Mouse (Mus musculus) urinary bladder, adult 2 months (tissue): ENCODE measurements around the gene Adam8. TPM values are rescaled to one million over a fixed set of nuclear protein-coding genes. Genes with fewer than 3 reads are reported as not detected.

ENCODE experiments used
- DNase-seq: peaks from one replicate; pipeline ENCODE4 v3.0.0; 2022; ENCODE audit warnings: low spot score
- polyA plus RNA-seq: library from polyadenylated mRNA; depleted of rRNA; stranded (reverse); fragments of >200 nt; gene quantifications from 2 replicates; pipeline ENCODE4 v1.2.3, GENCODE M21; 2012

Gene Adam8
- polyA plus RNA-seq, 1 experiment = 5.8 TPM

DNA sequence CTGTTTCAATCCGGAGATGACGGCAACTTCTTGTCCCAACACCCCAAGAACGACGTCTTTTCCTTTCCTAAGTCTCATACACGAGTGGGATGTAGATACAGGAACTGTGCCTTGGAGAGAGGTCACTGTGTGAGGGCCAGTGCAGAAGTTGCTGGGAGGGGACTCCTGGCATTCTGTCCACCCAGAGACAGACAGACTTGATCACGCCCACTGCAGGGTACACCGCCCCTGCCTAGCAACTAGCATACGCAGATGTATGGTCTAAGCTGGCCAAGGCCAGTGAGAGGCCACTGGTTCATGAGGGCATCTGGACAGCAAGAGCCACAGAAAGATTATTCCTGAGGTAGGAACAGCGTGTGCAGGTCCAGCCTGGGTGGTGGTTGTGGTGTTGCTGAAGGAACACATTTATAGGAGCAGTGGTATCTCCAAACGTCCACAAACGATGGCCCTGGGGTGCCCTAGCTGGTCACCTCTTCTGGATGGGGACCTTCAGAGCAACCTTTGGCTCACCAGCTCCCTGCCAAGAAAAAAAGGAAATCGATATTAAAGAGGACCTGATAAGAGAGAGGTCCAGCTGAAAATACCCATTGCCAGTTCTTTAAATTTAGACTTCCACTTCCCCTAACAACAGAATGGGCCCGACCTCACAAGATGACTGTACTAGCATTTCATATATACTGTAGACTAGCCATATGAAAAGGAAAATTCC, 13.2 kb downstream of the Adam8 start:
- DNase-seq = no peak

- DNase-seq = peak; percentile 55
Measured at GRCm38 (mm10) chr7:139978278-139978892, 14.0 kb downstream of the Adam8 start, which contains the start of gene 6430531B16Rik. TSS of gene 6430531B16Rik (minus strand) at chr7:139978755.

DNA sequence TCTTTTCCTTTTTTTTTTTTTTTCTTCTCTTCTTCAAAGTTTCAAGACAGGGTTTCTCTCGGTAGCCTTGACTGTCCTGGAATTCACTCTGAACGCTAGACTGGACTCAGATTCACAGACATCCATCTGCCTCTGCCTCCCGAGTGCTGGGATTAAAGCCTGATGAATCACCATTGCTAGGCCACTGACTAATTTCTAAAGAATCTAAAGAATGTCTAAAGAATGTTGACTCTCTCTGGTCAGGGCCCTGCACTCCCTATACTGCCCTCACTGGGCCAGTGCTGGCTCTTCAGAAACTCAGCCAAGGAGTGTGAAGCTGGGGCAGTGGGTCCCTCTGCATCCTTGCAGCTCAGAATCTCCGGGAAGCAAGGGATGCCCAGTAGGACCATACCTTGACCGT, 16.9 kb downstream of the Adam8 start:
- no peak for DNase-seq

- DNase-seq = no peak
Measured at GRCm38 (mm10) chr7:139974307-139974706, 18.1 kb downstream of the Adam8 start.

DNA sequence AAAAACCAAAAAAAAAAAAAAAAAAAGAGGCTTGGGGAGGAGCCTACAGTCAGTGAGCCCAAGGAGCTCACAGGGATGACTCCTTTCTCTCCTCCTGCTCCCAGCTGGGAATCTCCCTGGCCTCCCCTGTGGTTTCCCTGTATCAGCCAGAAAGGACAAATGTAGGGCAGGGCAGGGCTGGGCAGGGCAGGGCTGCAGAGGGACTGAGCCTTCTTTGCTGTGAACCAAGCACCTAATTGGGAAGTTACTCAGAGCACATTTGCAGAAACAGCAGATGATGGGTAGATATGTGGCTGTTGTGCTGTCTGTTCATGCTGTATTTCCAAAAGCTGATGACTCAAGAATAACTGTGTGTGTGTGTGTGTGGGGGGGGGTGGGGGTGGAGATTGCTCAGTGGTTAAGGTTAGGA, 19.4 kb downstream of the Adam8 start:
- DNase-seq = no peak

GRCm38 (mm10) chr7:139971436-139971835, 20.9 kb downstream of the Adam8 start:
- DNase-seq = no peak

- no peak for DNase-seq
Measured at GRCm38 (mm10) chr7:139970979-139971378, 21.4 kb downstream of the Adam8 start.

DNA sequence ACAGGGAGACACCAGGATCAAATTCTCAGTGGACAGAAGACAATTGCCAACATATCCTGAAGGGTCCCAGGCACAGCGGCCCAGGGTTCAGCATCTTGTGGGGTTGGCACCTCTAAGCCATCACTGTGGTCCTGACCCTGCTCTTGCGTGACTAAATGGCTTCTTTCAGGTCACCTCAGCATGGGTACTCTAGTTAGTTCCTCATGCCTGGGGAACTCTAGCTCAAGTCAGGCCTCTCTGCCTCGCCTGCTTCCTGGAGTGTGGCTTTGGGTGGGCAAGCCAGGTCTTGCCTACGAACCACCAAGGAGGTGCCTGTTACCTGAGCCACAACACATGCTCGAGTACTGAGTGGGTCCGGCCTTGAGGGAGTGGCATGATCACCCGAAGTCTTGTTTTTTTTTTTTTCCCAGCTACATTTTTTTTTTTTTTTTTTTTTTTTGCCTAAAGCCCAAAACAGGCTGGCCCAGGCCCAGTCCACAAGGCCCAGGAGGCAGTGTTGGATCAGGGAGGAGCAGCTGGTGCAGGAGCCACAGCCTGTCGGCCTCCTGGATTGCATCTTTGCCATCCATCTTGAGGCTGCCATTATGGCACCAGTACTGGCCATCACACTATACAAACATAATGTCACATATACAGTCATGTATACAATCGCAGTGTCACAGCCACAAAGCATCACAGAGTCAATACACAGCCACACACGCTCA, 22.0 kb downstream of the Adam8 start:
- DNase-seq = peak; percentile 42

DNA sequence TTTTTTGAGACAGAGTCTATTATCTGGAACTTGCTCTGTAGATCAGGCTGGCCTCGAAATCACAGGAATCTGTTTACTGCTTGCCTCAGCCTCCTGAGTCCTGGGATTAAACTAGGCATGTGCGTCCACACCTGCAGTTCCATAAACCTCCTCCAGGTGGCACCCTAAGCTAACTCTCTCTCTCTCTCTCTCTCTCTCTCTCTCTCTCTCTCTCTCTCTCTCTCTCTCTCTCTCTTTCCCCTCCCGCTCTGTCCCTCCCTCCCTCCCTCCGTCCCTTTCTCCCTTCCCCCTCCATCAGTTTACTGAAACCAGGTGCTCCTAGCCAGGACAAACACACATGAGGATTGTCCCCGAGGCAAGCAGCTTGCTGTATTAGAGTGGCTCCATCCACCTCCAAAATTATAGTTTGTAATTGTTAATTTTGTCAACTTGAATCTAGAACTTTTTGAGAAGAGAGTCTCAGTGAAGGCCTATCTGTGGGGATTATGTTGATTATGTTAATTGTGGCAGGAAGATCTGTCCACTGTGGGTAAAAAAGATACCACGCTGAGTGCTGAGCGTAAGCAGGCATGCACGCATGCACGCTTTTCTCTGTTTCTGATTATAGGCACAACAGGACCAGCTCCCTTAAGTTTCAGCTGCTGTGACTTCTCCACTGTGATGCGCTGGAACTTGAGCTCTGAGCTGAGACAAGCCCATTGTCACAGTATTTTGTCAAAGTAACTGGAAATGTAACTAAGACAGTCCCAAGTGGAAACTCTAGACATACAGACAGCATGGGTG, 22.8 kb downstream of the Adam8 start:
- no peak for DNase-seq

- no peak for DNase-seq
Measured at GRCm38 (mm10) chr7:139968428-139968827, 23.9 kb downstream of the Adam8 start.

DNA sequence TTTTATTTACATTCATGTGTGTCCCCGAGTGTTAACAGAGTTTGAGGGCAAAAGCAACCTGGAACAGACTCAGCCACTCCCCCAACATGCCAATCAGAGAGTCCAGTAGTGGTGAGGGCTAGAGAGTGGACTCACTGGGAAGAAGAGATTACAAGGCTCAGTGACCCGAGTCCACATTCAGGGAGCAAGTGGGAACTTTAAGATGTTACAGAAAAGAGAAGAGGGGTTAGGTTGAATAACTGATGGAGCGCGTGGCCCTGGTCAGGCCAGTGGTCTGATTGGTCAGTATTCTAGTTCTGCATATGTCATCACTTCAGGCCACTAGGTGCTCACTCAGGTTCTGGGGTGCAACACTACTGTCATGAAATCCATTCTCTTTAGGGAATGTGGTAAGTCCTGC, 25.2 kb downstream of the Adam8 start:
- no peak for DNase-seq

GRCm38 (mm10) chr7:139963814-139964213, 28.5 kb downstream of the Adam8 start:
- DNase-seq = no peak

GRCm38 (mm10) chr7:139961141-139961540, 31.2 kb downstream of the Adam8 start:
- no peak for DNase-seq

DNA sequence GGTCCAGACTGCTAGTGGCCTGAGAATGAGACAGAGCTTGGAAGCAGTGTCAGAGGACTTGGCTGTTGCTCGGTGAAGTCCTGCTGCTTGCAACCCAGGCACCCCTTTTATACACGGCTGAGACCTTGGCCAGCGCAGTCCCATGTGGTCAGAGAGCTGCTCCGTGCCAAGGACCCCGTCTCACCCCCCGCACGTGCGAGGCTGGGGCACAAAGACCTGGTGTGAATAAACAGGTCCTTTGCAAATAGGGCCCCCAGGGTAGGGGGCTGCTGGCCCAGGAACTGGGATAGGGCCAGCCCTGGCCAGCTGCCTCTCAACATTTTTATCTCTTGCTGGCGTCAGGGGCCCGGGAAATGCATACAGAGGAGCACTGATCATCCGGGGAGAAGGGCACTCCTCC, 34.4 kb downstream of the Adam8 start:
- DNase-seq = no peak

- DNase-seq = no peak
Measured at GRCm38 (mm10) chr7:139957437-139957836, 34.9 kb downstream of the Adam8 start.

DNA sequence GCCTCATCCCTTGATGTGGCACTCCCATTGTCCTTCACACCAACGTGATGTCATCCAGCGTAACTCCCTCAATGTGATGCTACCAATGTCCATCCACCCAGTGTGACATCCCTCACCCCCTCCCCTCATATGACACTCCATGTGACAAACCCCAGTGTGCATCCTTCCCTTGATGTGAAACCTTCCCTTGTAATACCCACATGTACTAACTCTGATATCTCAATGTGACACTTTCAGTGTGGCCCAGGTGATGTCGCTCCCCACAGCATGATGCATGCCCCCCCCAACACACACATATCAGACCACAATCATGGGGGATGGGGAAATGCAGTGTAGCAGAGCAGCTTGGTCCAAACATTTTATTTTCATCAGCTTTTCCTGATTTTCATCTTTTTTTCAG, 35.7 kb downstream of the Adam8 start:
- DNase-seq = no peak

- no peak for DNase-seq
Measured at GRCm38 (mm10) chr7:139955505-139955904, 36.9 kb downstream of the Adam8 start.

GRCm38 (mm10) chr7:139951991-139952633, 40.2 kb downstream of the Adam8 start:
- DNase-seq = no peak

DNA sequence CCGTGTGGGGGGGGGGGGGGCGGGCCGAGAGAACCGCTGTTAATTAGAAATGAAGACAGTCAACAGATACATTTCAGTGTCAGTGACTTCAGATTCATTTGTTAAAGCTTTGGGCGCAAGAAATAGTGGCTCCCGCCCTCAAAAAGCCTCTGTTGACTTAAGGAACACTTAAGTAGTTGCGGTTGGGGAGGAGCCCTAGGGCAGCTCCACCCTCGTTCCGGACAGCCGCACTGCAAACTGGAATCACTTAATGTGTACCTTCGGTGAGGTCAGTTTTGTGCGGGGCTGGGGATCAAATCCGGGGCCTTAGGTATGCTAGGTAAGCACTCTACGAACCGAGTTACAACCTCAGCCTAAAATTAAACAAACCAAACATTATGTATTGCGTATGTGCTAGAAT, 41.3 kb downstream of the Adam8 start:
- no peak for DNase-seq

- DNase-seq = no peak
Measured at GRCm38 (mm10) chr7:139950283-139950971, 41.9 kb downstream of the Adam8 start.

DNA sequence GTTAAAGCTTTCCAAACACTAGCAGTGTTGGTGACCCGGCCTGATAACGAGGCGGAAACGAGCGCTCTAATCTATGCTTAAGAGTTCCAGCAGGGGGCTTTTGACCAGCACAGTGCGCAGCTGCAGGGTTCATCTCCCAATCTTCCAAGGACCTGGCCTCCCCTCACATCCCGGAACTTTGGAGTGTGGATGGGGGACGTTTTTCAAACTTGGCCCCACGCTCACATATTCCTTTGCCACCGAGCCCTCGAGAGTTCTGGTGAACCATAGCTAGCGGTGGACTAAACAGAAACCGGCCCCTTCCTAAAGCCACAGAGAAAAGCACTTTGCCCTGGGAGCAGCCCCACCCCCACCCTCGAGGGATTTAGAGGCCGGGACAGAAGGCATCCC, 42.5 kb downstream of the Adam8 start:
- peak; percentile 27 for DNase-seq
